Mouse (Mus musculus): Measurements from ENCODE around the gene Pdk4.
A peak's percentile ranks its signal among the peaks of the same experiment; 100 is the strongest.

The Pdk4 gene

GRCm38 (mm10) chr6:5495961-5496853, at the start of gene Pdk4:
Pdk4 (minus strand) TSS chr6:5496309.
- peak; percentile 49 for DNase-seq (ENCODE audit: low spot score)

DNA sequence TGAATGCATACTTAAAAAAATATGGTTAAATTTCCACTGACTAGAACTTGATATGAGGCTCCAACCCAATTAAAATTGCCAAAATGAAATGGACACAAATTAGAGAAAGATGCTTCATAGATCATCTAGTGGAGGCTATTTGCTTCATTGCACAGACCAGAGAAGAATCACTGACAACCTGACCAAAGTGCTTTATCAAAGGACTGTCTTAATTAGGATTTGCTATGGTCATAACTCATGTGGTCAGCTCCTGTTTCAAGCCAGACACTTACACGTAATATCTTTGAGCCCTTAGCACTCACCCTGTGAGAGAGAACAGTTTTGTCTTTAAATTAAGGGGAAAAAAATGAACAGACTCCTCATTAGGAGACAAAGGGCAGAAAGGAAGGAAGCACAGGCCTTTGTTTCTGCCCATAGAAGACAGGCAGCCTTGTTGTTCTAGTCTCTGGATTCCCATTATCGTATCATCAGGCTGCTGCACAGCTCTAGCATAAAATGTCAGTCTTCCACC, 41.8 kb upstream of the Pdk4 start:
- no peak for DNase-seq (ENCODE audit: low spot score)

DNA sequence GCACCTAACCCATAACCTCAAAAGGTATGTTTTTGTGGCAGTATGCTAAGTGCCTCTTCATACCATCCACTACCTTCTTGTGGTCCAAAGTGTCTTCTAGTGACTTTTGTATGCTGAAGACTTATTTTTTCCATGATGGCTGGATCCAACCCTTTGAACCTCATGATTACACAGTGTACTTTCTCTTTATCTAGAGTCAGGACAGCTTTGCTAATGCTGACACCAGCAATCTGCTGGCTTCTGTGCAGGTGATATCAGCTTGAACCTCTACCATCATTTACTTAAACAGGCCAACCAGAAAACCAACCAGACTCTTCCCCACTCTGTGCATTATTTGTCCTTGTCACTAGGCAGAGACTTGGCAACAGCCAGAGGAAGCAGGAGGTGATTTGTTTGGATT, 39.6 kb upstream of the Pdk4 start:
- no peak for DNase-seq (ENCODE audit: low spot score)

DNA sequence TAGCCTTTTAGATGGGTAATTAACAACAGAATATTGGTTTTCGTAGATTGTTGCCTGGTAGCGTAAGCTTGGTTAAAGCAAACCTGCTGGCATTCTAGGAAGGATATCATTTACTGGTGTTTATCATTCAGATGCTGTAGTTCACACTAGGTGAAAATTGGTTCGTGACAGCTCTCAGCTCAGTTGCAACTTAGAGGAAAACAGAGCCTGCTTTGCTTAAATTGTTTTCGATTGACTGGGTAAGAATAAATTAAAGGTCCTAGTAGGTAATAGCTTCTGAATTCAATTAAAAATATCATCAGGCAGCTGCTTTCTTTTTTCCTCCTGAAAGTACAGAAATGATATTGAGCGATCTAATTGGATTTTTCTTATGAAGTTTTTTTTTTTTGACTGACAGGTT, 21.0 kb upstream of the Pdk4 start:
- no peak for DNase-seq (ENCODE audit: low spot score)

- no peak for DNase-seq (ENCODE audit: low spot score)
These were observed 13.6 kb upstream of the Pdk4 start for GRCm38 (mm10) chr6:5509757-5510156.

GRCm38 (mm10) chr6:5509303-5509702, 13.2 kb upstream of the Pdk4 start:
- no peak for DNase-seq (ENCODE audit: low spot score)

- DNase-seq (ENCODE audit: low spot score), result no peak
These were observed 11.7 kb upstream of the Pdk4 start for GRCm38 (mm10) chr6:5507821-5508220.

DNA sequence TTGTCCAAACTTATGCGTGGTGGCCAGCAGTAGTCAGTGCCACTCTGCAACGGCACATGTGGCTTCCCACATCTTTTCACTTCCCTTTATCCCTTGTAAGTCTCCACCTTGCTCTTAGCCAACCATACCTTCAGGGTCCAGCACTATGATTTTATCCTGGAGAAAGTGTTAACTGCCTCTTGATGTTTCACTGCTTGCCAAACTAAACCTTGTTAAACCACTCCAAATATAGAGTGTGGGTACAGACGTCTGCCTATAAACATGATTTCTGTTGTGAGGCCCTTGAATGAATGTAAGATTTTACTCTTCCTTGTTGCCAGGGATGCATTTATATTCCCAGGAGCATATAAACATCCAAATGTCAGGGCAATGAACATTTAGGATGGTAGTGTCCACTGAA, 10.2 kb upstream of the Pdk4 start:
- no peak for DNase-seq (ENCODE audit: low spot score)

- no peak for DNase-seq (ENCODE audit: low spot score)
These were observed 6.7 kb upstream of the Pdk4 start for GRCm38 (mm10) chr6:5502810-5503209.

- DNase-seq (ENCODE audit: low spot score), result no peak
These were observed 5.4 kb upstream of the Pdk4 start for GRCm38 (mm10) chr6:5501551-5501950.

DNA sequence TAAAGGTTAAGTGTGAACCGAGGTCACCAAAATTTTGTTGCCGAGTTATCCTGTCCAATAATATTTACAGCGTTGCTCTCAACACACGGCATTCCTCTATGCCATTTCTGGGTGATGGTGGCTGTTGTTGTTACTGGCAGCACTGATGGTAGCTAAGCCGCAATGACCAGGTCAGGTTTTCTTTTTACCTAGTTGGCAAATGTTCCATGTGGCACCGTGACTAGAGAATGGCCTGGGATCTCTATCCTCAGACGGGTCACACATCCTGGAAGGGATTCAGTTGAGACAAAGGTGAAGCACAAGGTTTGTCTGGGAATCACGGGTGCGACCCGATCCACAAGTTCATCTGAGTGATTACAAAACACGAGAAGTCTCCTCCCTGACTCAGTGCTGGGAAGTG, 2.6 kb upstream of the Pdk4 start:
- no peak for DNase-seq (ENCODE audit: low spot score)

GRCm38 (mm10) chr6:5496854-5497235, 736 bp upstream of the Pdk4 start:
- DNase-seq (ENCODE audit: low spot score), result no peak

DNA sequence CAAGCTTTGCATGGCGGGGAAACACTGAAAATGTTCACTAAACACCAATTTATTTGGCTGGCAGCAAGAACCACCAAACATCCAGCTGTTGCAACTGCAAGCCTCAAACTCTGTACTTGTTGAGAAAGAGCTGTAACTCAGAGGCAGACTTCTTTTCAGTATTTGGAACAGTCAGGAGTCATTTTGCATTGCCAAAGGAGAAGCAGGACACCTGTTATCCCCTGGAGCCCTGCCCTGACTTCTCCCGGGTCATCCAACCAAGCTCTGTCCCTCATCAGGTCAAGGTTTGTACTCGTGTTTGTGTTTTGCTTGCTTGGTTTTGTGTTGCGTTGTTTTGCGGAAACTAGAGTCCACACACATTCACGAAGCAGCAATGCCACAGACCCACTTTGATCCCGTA, 11.1 kb downstream of the Pdk4 start:
- no peak for DNase-seq (ENCODE audit: low spot score)

DNA sequence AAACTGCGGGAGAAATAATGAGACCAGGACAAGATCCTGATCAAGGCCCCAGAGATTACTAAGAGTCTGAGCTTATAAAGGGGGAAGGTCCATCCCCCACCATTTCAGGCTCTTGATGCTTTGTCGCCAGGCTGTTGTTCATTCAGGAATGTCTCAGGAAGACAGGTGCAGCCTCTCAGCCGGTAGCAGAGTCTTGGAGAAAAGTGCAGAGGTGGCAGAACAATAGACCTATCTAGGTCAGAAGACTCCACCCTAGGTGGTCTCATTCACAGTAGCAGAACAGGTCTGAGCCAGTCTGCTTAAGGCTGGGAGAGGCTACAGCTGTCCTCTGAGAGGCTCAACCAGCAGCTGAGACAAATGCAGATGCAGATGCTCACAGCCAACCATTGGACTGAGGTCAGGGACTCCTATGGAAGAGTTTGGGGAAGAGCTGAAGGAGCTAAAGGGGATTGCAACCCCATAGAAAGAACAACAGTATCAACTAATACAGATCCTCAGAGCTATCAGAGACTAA, 13.8 kb downstream of the Pdk4 start:
- no peak for DNase-seq (ENCODE audit: low spot score)

GRCm38 (mm10) chr6:5481066-5481465, 15.0 kb downstream of the Pdk4 start:
- no peak for DNase-seq (ENCODE audit: low spot score)

GRCm38 (mm10) chr6:5474021-5474420, 22.1 kb downstream of the Pdk4 start:
- no peak for DNase-seq (ENCODE audit: low spot score)

GRCm38 (mm10) chr6:5472692-5473091, 23.4 kb downstream of the Pdk4 start:
- no peak for DNase-seq (ENCODE audit: low spot score)

DNA sequence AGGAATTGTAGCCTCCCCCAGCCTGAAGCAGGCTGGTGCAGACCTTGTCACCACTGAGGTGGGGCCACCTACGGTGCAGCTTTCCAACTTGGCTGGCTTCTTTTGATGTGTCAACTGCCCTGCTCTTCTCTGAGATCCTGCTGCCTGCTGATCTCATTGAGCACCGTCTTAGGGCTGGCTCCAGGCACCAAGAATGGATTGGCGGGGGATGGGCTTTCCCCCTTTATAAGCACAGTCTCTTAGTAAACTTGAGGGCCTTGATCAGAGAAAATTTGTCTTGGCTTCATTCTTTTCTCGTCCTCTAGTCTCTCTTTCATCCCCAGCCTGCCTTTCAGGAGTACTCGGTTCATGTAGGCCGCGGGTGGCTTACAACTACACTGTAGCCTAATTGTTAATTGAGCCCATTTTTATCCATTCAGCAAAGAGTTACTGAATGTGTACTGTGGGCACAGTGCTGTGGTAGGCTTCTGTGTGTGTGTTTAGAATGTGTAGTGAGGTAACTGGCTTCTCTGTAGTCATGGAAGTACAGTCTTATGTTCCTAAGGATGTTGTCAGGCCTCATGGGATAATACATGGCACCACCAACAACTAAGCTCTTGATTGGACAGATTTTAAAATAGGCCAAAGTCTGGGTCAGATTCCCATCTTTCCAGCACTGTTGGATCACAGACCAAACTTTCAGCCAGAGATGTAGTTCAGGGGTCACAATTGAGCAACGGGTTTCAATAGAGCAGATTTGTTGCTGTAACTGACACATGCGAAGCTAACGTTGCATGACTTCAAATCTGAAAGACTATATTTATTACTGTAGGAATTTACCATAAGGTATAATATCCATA, 25.4 kb downstream of the Pdk4 start:
- DNase-seq (ENCODE audit: low spot score), result no peak

DNA sequence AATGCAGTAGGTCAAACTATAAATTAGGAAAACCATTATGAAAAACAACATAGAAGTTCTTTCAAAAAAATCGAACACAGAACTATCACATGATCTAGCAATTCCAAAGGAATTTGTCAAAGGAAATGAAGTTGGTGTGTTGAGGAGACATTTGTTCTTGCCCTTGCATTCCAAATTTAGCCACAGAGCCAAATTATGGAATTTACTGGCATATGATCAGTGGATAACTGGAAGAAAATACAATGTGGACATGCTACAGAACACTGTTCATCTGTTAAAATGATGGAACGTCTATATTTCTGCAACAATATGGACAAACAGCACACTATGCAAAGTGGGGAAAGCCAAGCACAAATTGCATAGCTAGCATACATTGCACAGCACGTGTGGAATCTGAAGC, 40.3 kb downstream of the Pdk4 start:
- DNase-seq (ENCODE audit: low spot score), result no peak

GRCm38 (mm10) chr6:5449878-5450277, 46.2 kb downstream of the Pdk4 start:
- no peak for DNase-seq (ENCODE audit: low spot score)

- no peak for DNase-seq (ENCODE audit: low spot score)
These were observed 47.7 kb downstream of the Pdk4 start for GRCm38 (mm10) chr6:5448396-5448795.

DNA sequence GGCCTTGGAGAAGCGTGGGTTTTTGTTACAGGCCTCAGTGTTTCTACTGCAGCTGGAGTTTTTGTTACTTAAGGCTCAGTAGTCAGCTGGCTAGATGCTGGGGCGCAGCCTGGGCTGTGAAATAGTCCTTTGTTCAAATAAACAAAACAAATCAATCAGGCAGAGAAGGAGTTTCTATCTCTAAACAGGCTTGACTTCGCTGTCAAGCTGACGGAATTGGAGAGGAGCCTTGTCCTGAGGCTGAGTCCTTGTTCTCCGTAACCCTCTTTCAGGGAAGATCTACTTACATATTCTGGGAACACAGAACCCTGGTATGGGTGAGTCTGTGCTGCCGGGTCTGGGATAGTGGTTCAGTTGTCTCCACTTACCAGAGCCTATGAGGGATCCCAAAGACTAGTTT, 48.6 kb downstream of the Pdk4 start:
- no peak for DNase-seq (ENCODE audit: low spot score)

DNA sequence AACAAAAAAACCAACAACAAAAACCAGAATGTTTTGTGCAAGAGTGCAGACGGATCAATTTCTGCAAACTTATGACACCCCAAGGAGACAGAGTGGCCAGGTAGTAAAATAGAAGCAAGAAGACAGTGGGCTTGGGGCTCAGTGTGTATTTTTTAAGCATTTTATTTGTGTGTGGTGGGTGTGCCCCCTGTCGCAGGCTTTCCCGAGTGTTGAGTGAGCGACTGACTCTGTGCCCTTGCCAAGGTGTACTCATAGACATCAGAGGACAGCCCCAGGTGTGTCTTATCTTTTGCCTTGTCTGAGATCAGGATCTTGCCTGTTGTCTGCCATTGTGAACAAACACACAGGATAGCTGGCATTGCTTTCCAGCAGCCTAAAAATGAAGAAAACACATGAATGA, 49.1 kb downstream of the Pdk4 start:
- no peak for DNase-seq (ENCODE audit: low spot score)

Data from urinary bladder, postnatal 10 days (tissue).